Mouse (Mus musculus): ENCODE results near the gene Tmem63b. TPM values are rescaled to one million over a fixed set of nuclear protein-coding genes. Genes with fewer than 3 reads are reported as not detected.
A peak's percentile ranks its signal among the peaks of the same experiment; 100 is the strongest.

Tmem63b gene
- polyA plus RNA-seq (2011; ENCODE audit: insufficient read depth, insufficient read length, low replicate concordance, missing spikeins) = 16.2 and 19.1 TPM in 2 replicates

- Histone ChIP-seq H3K27ac (ENCODE audit: control insufficient read depth, insufficient read depth, low read depth, low read length, poor library complexity) (peak within 1 kb of the TSS; percentile 50), H3K4me3 (replicated peaks; ENCODE audit: control insufficient read depth, low read depth, low read length) (peak within 1 kb of the TSS; percentile 97), H3K4me1 (ENCODE audit: control insufficient read depth, insufficient read depth, low read length) (peaks cover 3% of the 10 kb centered on the region)
- WGBS = under 1% methylated on average over 12 of the region's 12 CpGs
- no peak for TF ChIP-seq POLR2A (IDR thresholded peaks at IDR 0.05; ENCODE audit: borderline replicate concordance, control insufficient read depth, low read depth, low read length)
- no peak for TF ChIP-seq CTCF (IDR thresholded peaks at IDR 0.05; ENCODE audit: control insufficient read depth, insufficient read depth, low read length)
Observed at GRCm38 (mm10) chr17:45686716-45687115, at the start of gene Tmem63b. TSS of gene Tmem63b (minus strand) at chr17:45686905.

- H3K27ac ChIP-seq (ENCODE audit: control insufficient read depth, insufficient read depth, low read depth, low read length, poor library complexity) = no peak overlapping the region
- H3K4me1 ChIP-seq (ENCODE audit: control insufficient read depth, insufficient read depth, low read length) = no peaks in the 10 kb centered on the region
- no peak overlapping the region for H3K4me3 ChIP-seq (replicated peaks; ENCODE audit: control insufficient read depth, low read depth, low read length)
- WGBS = 10% methylated on average over 10 of the region's 10 CpGs
- TF ChIP-seq POLR2A (IDR thresholded peaks at IDR 0.05; ENCODE audit: borderline replicate concordance, control insufficient read depth, low read depth, low read length) = no peak
- peak; percentile 90 for TF ChIP-seq CTCF (IDR thresholded peaks at IDR 0.05; ENCODE audit: control insufficient read depth, insufficient read depth, low read length)
Observed at GRCm38 (mm10) chr17:45735382-45736310, 48.9 kb upstream of the Tmem63b start.

GRCm38 (mm10) chr17:45734881-45735280, 48.2 kb upstream of the Tmem63b start:
- Histone ChIP-seq H3K4me1 (ENCODE audit: control insufficient read depth, insufficient read depth, low read length) (no peaks in the 10 kb centered on the region), H3K27ac (ENCODE audit: control insufficient read depth, insufficient read depth, low read depth, low read length, poor library complexity) (no peak overlapping the region), H3K4me3 (replicated peaks; ENCODE audit: control insufficient read depth, low read depth, low read length) (no peak overlapping the region)
- 80% methylated on average over 4 of the region's 4 CpGs for WGBS
- no peak for TF ChIP-seq CTCF (IDR thresholded peaks at IDR 0.05; ENCODE audit: control insufficient read depth, insufficient read depth, low read length)

DNA sequence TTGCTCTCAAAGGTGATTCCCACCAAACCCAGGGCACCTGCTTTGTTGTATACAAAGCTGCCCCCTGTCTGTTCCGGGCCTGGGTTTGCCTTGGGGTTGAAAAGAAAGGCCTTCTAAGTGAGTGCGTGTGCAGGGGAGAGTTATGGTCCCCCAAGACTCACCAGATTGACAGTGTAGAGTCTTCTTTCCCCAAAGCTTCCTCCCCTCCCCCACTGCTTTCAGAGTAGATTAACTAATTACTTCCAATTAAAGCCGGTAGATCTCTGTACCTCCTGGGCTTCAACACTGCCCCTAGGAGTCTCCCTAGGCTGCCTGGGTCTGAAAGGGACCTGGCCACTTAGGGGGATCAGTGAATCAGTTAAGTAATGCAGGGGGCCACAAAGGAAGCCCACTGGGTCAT, 47.6 kb upstream of the Tmem63b start:
- TF ChIP-seq POLR2A (IDR thresholded peaks at IDR 0.05; ENCODE audit: borderline replicate concordance, control insufficient read depth, low read depth, low read length) (no peak), CTCF (IDR thresholded peaks at IDR 0.05; ENCODE audit: control insufficient read depth, insufficient read depth, low read length) (no peak)
- no peaks in the 10 kb centered on the region for H3K4me1 ChIP-seq (ENCODE audit: control insufficient read depth, insufficient read depth, low read length)
- WGBS = 58% methylated on average over 3 of the region's 3 CpGs
- no peak overlapping the region for H3K27ac ChIP-seq (ENCODE audit: control insufficient read depth, insufficient read depth, low read depth, low read length, poor library complexity)
- H3K4me3 ChIP-seq (replicated peaks; ENCODE audit: control insufficient read depth, low read depth, low read length) = no peak overlapping the region

DNA sequence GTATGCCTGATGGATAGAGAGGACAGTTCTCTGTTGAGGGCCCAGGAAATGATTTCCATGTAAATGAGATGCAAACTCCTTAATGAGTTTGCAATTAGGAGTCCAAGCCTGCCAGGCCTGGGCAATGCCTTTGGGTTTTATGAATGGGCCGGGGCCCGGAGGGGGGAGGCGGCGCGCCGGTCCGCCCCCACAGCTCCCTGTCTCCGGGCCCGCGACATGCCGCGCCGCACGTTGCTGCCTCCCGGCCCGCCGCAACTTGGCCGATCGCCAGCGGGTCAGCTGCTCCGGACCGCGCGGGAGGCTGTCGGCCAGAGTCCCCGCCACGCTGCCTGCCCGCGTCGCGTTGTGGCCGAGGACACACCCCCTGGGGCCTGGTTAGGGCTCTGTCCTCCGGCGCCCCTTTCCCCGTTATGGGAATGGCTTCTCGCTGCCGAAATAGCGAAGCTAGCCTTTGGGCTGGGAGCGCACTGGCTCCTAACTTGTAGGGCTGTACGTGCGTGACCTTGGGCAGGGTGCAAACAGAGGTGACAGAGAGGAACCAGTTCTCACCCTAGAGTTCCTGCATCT, 47.1 kb upstream of the Tmem63b start, which contains the start of gene 1600014C23Rik:
TSS of gene 1600014C23Rik (minus strand) at position 110 of the 567 bp plus-strand sequence.
- H3K4me1 ChIP-seq (ENCODE audit: control insufficient read depth, insufficient read depth, low read length) = no peaks in the 10 kb centered on the region
- H3K27ac ChIP-seq (ENCODE audit: control insufficient read depth, insufficient read depth, low read depth, low read length, poor library complexity) = no peak within 1 kb of the TSS
- H3K4me3 ChIP-seq (replicated peaks; ENCODE audit: control insufficient read depth, low read depth, low read length) = no peak within 1 kb of the TSS
- TF ChIP-seq CTCF (IDR thresholded peaks at IDR 0.05; ENCODE audit: control insufficient read depth, insufficient read depth, low read length) (no peak), POLR2A (IDR thresholded peaks at IDR 0.05; ENCODE audit: borderline replicate concordance, control insufficient read depth, low read depth, low read length) (no peak)
- 2% methylated on average over 41 of the region's 41 CpGs for WGBS

DNA sequence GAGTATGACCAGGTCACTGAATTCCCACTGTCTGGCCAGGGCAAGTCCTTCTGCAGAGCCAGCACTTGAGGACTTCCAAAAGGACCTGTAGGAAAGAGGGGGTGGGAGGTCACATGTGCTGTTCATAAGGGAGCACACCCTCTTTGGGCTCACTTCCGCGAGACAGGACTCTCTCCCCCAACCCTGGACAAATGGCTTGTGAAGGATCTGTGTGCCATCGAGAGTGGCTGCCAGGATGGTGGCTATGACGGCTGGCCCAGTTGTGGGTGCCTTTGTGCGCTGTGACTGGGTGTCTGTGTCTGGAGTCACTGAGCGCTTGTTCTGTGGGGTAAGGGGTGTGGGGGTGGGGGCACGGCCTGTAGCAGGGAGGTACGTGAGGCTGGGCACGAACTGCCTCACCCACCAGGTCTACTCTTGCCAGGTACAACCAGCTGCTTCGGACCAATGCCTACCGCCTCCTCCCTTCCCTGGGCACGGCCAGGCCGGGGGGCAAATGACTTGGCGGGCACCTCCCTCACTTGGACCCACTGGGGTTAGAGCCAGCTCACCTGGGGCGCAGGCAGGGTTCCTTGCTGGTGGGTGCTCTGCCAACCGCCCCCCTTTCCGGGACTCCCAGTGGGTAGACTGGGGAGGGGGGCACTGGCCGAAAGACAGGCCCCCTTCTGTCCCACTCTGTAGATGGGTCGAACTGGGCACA, 46.5 kb upstream of the Tmem63b start:
- TF ChIP-seq POLR2A (IDR thresholded peaks at IDR 0.05; ENCODE audit: borderline replicate concordance, control insufficient read depth, low read depth, low read length) (no peak), CTCF (IDR thresholded peaks at IDR 0.05; ENCODE audit: control insufficient read depth, insufficient read depth, low read length) (no peak)
- Histone ChIP-seq H3K4me3 (replicated peaks; ENCODE audit: control insufficient read depth, low read depth, low read length) (no peak overlapping the region), H3K4me1 (ENCODE audit: control insufficient read depth, insufficient read depth, low read length) (no peaks in the 10 kb centered on the region), H3K27ac (ENCODE audit: control insufficient read depth, insufficient read depth, low read depth, low read length, poor library complexity) (no peak overlapping the region)
- WGBS = 82% methylated on average over 19 of the region's 19 CpGs

DNA sequence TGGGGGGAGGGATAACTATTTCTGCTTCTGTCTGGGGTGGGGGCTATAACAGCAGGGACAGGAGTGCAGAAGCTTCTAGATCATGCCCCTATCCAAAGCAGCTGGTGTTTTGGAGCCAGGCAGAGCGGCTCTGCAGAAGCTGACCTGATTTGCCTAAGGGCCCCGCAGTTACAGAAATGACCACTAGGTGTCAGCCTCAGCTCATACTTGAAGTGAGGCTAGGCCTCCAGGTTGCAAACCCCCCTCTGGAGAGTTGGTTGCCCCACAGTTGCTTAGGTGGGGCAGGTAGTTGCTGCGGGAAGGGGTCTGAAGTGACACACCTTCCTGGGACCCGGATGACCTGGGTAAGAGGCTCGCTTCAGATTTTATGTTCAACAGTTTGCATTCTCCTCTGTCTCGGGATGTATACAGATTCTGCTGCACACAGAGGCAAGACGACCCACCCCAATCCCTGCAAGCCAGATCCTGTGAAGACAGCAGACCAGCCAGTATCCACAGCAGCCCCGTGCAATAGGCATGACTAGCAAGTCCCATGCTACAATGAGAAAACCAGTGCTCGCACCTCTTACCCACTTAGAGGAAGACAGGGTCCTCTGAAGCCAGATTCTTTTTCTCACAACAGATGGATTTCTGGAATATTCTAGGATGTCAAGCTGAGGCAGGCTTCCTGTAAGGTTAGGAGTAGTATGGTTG, 44.6 kb upstream of the Tmem63b start:
- WGBS = 32% methylated on average over 9 of the region's 9 CpGs
- no peaks in the 10 kb centered on the region for H3K4me1 ChIP-seq (ENCODE audit: control insufficient read depth, insufficient read depth, low read length)

More for the DNA sequence above, 44.6 kb upstream of the Tmem63b start:
- Histone ChIP-seq H3K4me3 (replicated peaks; ENCODE audit: control insufficient read depth, low read depth, low read length) (no peak overlapping the region), H3K27ac (ENCODE audit: control insufficient read depth, insufficient read depth, low read depth, low read length, poor library complexity) (no peak overlapping the region)
- TF ChIP-seq CTCF (IDR thresholded peaks at IDR 0.05; ENCODE audit: control insufficient read depth, insufficient read depth, low read length) = peak; percentile 84
- TF ChIP-seq POLR2A (IDR thresholded peaks at IDR 0.05; ENCODE audit: borderline replicate concordance, control insufficient read depth, low read depth, low read length) = no peak
